Mouse (Mus musculus): Measurements from ENCODE around the gene Rnh1.

DNA sequence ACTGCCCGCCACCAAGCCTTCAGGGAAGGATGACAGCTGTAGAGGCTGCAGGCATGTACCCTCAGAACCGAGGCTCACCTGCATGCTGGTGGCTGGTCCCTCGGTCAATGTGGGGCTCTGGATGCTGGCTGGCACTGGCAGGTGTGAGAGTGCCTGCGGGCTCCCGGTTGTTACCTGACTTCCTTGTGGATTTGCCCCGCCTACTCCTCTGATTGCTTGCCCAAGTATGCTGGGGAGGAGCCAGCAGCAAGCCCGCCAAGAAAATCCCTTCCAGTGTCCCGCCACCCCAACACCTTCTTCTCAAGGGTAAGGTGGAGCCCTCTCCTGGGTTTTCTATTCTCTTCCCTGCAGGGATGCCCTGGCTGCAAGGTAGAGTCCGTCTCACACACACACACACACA is 55.0 kb downstream of the Rnh1 start, which contains the start of gene Ano9:
- no peak for TF ChIP-seq CTCF (IDR thresholded peaks at IDR 0.05; ENCODE audit: low read depth, low read length)
- no peak for TF ChIP-seq POLR2A (IDR thresholded peaks at IDR 0.05; ENCODE audit: extremely low read depth, insufficient read depth, low read length)

Measured in liver, adult 2 months (tissue).